Mouse (Mus musculus): ENCODE measurements around the gene Rab7b.

DNA sequence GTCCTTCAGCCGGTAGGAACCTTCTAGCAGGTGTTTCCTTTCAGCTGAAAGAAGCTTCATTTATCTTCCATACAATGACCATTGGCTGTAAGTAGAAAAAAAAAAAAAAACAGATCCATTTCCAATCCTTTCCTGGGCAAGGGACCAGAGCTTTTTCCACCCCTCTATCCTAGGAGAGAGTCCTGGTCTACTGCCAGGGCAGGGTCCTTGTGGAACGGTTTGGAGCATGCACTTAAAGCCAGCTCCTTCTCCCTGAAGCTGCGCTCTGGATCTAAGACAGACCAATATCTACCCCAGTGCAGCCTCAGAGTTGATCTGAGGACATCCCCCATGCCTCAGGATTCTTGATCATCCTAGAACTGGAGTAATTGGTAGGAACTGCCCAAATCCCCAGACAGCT, 33.5 kb downstream of the Rab7b start:
- TF ChIP-seq CTCF (IDR thresholded peaks at IDR 0.05; ENCODE audit: borderline replicate concordance, extremely low read depth, insufficient read depth, insufficient read length) (no peak), POLR2A (IDR thresholded peaks at IDR 0.05; ENCODE audit: borderline replicate concordance, extremely low read depth, insufficient read depth, insufficient read length, poor library complexity, severe bottlenecking) (no peak)
